Mouse (Mus musculus): ENCODE data around the gene Tead1. TPM values are rescaled to one million over a fixed set of nuclear protein-coding genes. Genes with fewer than 3 reads are reported as not detected.

Tead1 gene
- total RNA-seq, 4 experiments from 2014 or later: 166 to 191 (median 175) TPM

Small RNAs within 50 kb of the gene (microRNA-seq; reads per million reads assigned to microRNA genes)
- not detected for gene Gm44462
